Mouse (Mus musculus) left cerebral cortex, adult 18-20 months (tissue): ENCODE results near the gene Inka1. TPM values are rescaled to one million over a fixed set of nuclear protein-coding genes. Genes with fewer than 3 reads are reported as not detected.

Source experiments
- DNase-seq, 2 experiments: peaks; one replicate each; pipeline ENCODE4 v3.0.0; 2021 to 2022; ENCODE audit warnings: low spot score in 2 of 2, mixed read lengths in 1 of 2
- total RNA-seq, 2 experiments: library from RNA; stranded (reverse); gene quantifications; 2 replicates each; pipeline ENCODE4 v1.2.3; 2021

Gene Inka1
- total RNA-seq, 2 experiments from 2014 or later = 4.0 to 4.5 TPM

DNA sequence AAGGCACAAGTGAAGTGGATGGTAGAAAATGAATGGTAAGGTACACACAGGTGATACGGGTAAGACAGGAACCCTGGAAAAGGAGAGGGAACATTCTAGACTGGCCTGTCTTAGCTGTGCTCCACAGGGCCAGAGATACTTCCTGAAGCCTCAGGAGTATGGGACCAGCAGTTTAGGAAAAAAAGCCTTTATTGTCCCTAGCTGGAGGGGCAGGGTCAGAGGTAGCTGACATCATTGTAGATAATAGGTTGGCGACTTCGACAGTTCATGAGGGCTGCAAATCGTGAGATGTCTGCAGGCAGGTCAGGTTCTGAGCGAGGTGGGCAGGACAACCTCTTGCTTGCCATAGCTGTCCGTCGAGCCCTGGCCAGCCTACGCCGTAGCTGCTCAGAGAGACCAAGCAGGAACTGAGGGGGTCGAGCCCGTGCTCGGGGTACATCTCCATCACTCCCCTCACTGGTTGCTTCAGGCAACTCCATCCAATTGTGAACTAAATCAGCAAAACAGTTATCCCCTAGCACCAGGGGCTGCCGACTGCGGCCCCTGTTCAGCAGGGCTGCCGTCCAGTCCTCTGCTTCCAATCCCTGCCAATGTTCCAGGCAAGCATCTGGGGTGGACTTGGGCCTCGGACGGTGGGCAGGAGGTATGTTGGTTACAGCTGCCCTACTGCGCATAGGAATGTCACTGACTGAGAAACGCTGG lies 1.5 kb downstream of the Inka1 start:
- DNase-seq = no peak

DNA sequence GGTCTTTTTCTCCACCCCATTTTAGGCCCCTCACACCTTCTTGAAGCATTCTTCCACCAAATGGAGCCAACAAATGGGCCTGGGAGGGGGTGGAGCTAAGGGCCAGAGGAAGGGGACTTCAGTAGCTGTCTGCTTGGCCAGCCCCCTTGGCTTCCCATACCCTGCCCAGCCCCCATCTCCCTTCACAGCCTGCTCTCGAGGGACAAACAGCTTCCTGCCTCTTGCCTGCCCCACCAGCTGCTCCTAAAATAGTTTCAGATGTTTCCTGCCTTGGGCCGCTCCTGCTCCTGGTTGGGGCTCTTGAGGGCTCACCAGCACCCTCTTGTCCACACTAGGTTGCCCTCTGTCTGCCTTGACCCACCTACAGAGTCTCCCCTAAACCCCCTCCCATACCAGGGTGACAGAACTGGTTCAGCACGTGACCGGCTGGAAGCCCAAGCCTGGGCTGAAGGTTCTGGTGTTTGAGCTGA lies 2.2 kb downstream of the Inka1 start:
- no peak for DNase-seq

DNA sequence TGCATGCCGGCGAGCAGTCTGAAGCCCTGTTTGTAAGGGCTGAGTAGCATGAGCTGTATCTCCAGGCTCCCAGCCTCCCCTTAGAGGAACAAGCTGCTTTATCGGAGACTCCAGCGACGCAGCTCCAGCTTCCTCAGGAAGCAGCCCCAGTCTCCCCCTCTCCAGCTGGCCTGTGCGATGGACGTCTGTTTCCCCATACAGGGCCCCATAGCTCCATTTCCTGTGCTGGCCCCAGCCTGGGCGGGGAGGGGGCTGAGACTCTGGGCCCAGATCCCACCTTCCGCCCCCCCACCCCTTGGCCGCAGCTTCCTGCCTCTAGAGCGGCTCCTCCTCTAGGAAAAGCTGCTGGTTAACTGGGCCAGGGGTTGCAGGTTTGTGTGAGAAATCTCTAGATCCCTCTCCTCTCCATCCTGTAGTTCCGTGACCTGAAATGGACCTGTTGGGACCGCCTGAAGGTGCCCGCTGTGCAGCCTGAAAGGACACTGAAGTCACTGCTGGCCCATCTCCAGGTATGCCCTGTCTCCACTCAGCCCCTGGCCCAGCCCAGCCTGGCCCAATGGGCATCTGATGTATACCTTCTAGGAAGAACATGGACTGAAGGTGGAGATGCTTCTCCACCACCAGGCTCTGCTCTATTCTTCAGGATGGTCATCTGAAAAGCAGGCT lies 2.9 kb downstream of the Inka1 start, which contains the start of gene Gm20661:
Gene Gm20661, plus strand, starts transcription at position 378 of the 666 bp plus-strand sequence.
- DNase-seq = peak in 1 of 2 experiments; percentile 20

DNA sequence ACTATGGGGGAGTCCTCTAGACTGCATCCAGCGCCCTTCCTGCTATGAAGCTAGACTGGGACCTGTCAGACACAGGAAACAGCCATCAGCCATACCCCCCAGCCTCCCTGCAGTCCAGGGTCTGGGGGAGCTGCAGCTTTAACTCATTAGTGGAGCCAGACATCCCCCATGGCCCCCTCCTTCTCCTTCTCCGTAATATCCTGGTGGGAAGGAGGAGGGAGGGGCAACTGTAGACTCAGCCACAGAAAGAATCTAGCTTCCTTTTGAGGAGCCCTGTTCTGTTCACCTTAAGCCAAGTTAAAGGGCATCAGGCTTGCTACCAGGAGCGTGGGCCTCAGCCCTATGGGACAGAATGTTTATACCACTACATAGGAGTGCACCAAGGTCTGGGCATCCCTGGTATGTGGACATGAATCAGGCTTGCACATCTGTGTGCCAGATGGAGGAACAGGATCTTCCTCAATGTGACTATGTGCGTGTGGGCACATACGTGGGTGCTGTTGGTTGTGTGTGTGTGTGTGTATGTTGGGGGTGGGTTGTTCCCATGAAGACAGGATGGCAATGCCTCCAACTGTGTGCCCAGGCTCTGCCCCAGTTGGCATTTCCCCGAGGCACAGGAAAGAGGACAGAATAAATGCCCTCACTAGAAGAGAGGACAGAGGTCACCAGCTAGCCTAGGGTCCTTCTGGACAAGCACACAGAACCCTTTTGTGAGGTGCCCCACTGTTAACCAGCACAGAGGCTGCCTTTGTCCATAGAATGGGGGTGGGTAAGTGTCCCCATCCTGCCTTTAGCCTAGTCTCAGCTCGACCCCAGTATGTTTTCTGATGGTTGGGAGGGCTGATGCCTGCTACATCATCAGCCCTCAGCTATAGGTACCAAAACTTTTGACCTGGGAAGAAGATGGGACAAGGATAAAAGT lies 3.7 kb downstream of the Inka1 start:
- peak; percentile 48 to 61 for DNase-seq

DNA sequence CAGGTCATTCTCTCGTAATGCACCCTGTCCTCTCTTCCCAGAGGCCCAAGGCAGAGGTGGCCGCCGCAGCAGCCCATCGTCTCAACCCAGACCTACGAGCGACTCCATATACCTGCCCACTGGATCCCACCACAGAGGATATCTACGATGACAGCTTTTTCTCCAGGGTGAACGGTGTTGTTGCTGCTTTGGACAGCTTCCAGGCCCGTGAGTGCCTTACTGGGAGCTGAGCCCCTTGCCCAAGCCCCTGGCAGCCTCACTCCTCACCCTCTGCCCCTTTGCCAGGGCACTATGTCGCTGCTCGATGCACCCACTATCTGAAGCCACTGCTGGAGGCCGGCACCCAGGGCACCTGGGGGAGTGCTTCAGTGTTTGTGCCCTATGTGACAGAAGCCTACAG lies 6.9 kb downstream of the Inka1 start:
- no peak for DNase-seq

DNA sequence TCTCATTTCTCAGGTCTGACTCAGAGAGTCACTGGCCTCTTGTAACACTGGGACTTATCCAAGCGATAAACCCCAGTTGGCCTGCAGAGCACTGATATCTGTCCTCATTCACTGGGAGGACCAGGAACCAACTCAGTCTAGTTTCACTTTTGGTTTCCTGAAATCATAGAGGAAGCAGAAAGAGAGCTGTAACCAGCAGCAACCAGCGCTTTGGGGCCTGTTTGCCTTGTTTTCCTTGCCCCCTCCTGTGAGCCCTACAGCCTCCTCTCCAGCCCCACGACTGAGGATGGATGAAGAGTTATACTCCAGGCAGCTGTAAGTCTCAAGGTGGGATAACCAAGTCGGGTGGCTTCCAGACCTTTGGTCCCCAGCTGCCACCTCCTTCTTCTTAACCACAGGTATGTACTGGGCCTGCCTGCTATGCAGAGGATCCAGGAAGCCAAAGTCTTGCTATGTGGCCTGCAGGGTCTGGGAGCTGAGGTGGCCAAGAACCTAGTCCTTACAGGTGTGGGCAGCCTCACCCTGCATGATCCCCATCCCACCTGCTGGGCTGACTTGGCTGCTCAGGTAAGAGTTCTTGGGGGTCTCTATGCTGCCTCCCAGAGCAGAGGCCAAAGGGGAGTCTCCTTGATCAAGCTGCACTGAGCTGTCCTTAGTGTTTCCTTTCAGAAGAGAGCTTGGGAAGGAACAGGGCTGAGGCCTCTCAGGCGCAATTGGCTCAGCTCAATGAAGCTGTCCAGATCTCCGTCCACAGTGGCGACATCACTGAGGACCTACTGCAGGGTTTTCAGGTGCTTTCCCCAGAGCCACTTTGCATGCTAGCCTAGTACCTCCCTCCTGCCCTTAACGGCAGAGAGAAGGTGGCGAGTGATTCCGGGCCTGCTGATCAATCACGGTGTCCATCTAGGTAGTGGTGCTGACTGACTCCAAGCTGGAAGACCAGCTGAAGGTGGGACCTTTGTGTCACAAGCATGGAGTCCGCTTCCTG lies 10.0 kb downstream of the Inka1 start, which contains the start of gene Uba7:
Gene Uba7, plus strand, starts transcription at position 107 of the 988 bp plus-strand sequence.
- no peak for DNase-seq

DNA sequence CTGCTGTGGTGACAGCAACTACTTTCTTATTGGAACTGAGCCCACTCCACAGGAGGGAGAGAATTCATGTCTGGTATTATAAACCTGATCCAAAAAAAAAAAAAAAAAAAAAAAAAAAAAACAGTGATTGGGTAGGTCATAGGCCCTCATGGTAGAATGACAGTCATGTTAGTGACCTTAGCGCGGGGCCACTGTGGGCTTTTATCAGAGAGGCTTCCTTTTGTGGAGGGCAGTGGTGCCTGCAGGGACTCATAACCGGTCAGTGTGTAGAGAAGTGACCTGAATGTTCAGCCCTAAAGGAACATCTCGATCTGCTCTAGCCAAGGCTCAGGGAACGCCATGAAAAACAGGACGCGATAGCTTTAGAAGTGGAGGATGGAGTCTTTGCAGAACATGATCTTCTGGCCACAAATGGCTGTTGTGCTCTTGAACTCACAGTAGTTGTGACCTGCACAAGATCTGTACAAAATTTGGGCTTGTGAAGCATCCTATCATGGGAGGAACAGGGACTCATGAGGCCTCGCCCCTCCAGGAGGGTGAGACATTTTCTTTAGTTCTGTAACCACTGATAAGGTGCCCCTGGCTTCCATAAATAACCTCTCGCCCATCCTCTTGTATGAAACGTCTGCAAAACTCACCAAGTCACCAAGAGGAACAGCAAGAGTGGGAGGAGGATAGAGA lies 11.0 kb downstream of the Inka1 start:
- no peak for DNase-seq

DNA sequence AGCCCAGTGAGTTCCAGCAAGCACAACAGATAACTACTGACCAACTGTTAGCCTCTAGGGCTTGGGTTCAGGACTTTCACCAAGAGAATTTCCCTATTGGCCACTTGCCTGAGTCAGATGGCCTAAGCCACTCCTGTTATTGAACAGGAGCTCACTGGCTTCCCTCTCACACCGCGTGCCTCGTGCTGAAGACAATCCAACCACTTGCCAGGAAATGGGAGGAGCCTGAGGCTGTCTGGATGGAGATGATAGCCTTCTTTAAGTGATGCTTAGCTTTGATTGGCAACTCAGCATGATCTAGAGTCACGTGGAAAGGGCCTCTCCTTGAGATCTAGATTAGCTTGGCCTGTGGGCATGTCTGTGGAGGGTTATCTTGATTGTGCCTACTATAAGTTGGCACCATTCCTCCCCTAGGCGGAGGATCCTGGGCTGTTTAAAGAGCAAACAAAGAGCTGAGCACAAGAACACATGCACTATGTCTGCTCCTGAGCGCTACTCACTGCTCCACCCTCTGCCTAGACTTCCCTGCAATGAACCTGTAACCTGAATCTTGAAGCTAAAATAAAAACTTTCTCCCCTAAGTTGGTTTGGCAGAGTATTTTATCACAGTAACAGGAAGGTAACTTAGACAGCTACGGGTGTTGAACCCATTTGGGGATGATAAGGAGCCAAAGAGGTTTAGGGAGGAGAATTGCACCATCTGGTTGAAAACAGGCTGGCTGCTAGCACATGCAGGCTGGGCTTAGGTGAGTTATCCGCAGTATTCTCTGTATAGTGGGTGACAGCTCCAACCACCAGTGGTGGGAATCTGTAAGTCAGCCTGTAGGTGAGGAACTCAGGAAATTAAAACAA lies 13.8 kb downstream of the Inka1 start:
- DNase-seq = no peak

DNA sequence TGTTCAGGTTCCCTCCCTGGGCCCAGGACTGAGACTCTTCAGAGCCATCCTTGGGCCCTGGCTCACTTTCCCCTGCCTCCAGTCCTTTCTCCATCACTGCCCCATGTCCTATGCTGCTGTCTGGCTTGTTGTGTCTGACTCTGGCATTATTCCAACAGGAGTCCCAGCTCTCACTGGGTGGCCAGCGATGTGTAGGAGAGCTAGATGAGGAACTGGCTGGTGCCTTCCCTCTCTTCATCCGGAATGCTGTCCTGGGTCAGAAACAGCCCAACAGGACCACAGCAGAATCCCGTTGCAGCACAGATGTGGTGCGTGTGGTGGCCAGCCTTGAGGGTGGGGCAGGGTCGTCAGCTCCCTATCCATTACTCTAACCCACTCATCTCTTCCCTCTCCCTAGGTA lies 15.4 kb downstream of the Inka1 start:
- no peak for DNase-seq

DNA sequence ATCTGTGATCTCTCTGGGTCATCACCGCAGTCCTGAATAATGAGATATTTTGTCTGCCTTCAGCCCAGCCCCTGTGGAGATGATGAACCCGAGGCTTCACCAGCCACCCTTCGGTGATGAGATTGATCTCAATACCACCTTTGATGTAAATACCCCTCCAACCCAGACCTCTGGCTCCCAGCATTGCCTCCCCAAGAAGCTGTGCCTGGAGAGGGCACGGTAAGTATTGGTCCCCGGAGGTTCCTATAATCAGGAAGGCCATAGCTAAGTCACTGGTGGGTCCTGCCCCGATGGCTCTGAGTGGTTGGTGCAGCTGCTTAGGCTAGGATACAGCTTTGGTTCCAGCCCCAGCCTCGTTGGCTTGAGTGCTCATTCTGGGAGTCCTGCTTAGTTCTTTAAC lies 17.1 kb downstream of the Inka1 start:
- DNase-seq = no peak

DNA sequence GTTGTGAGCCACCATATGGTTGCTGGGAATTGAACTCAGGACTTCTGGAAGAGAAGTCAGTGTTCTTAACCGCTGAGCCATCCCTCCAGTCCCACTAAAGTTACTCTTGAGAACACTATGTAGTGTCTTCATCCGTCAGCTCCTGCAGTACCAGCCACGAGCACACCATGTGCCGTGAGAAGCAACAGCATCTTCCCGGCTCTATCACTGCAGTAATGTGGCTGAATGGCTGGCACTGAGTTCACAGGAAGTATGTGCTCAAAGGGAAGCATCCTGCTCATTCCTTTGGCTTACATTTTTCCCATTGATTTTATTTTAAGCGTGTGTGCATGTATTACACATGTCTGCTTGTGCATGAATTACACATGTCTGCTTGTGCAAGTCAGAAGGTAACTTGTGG lies 18.2 kb downstream of the Inka1 start:
- DNase-seq = no peak

DNA sequence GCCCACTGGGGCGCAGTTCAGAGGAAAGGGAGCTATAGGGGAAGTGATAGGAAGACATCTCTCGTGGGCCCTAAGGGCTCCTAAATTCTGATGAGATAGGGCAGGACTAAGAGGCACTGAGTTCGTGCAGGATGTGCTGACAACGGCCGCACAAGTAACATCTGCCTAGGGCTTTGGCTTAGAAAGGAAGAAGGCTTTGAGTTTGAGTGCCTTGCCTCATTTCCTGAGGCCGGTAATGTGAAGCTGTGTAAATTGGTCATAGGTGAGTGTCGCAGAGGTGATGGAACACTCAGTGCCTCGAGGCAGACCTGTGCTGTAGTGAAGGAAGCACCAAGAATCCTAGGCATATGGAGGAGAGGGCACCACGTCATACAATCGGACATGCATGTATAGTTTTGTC lies 19.0 kb downstream of the Inka1 start:
- DNase-seq = no peak

DNA sequence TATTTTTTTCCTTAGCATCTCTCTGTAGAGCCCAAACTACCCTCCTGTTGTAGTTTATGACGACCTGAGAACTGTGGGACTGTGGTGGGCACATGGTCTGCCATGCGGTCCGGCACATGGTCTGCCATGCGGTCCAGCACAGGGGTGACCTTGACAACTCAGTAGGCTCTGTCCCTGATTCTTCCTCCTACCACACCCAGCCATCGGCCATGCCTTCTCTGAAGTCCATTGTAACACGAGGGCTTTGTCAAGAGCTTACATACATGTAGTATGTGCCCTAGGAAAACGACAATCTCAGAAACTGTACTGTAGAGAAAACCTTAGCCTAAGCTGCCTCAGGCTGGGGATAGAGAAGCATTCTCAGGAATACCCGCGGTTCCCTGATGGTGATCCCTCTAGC lies 21.0 kb downstream of the Inka1 start:
- no peak for DNase-seq

DNA sequence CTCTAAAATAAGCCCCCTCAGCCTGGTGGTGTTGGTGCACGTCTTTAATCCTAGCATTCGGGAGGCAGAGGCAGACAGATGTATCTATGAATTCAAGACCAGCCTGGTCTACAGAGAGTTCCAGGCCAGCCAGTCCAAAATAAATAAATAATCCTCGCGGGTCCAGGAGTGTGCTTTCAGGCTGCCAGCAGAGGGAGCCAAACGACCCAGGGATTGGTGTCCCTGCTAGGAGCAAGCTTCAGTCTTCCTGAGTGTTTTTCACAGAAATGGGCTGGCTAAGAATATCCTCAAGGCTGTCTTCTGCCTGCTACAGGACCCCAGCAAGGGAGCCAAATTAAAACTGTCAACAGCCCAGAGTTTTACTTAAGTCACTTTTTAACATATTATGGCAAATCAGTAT lies 22.0 kb downstream of the Inka1 start:
- peak; percentile 79 to 86 for DNase-seq

DNA sequence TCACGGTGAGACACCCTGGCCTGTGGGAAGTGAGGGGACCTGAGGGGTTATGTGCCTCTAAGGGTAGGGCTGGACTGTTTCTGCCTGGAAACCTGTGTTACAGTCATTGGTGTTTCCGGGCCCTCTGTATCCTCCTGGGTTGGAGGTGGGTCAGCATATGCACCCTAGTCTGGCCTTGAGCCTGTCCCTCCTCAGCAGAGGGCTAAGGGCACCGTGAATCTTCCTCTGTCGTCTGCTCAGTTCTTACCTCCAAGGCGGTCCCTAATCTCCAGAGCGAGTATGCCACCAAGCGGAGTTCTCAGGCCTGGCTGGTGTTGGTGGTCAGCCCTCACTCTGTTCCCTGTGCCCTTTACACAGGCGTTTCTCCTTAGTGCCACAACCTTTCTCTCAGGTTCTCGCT lies 22.8 kb downstream of the Inka1 start:
- no peak for DNase-seq

DNA sequence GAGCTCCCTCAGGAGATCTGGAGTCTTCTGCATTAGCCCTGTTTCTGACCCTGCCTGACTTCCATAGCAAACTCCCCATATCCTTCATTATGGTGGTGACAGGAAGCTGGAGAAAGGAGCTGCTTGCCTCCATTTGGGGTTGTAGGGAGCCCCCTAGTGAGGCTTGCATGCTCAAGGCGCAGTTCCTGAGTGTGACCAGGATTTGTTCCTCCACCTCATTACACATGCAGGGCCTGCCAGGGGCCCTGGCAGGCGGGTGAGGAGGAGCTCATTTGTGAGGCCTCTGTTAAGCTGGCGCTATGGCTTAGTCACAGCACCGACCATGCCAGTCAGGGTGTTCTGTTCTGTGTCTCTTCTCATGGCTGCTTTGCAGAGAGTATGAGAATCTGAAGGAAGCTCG lies 23.8 kb downstream of the Inka1 start:
- peak; percentile 62 to 71 for DNase-seq

DNA sequence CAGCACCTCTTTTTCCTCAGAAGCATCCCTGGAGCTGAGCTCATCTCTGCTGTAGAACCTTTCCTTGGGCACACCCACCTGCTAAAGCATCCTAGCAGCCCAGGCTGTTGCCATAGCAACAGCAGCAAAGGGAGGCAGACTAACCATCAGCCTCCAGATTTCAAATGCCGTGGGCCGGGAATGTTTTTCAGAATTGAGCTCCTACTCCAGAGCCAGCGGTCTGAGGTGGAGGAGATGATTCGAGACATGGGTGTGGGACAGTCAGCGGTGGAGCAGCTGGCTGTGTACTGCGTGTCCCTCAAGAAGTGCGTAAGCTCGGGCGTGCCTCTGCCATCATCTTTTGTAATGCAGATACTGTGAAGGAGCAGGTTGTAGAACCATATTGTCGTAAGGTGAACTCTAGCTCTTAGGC lies 24.3 kb downstream of the Inka1 start:
- DNase-seq = peak; percentile 80 to 88

DNA sequence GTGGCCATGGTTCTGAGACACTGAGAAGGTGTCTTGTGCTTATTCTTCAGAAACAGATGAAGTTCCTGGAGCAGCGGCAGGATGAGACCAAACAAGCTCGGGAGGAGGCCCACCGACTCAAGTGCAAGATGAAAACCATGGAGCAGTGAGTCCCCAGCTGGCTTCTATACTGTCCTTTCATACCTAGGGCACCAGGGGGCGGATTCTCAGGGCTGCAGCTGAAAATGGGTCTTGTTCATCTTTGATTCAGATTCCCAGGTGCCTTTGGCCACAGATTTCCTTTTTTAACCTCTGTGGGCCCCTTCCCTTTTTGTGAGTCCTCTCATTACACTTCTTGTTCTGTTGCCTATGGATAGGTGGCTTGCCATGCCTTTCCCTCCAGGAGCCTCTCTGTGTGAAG lies 24.8 kb downstream of the Inka1 start:
- DNase-seq = no peak

DNA sequence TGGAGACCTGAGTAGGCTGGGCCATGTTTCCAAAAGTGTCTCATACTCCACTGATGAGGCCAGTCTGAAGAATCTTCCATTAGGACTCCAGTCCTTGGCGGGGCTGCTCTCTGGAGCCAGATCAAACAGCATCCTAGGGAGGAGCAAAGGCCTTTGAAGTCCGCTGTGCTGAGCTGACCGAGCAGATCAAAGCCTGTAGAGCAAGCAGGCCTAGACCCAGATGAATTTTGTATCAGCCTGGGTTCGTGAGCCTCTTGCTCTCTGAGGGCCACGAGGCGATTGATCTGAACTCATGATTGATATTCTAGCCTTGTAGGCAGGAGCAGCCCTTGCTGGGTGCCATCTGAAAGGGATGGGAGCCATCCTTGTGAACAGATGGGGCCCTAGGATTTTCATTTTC lies 25.8 kb downstream of the Inka1 start:
- DNase-seq = no peak
